Mouse (Mus musculus) intestine, embryonic 16.5 days (tissue): ENCODE data around the gene Uimc1. TPM values are rescaled to one million over a fixed set of nuclear protein-coding genes. Genes with fewer than 3 reads are reported as not detected.

ENCODE experiments used
- ATAC-seq: fragments of 200-750 bp; cut with Nextera tagmentation; 2 replicates; pipeline ENCODE4 v1.8.0; 2017; ENCODE audit warnings: moderate TSS enrichment, moderate library complexity
- H3K27ac ChIP-seq: fragments of 300-500 bp; sonication (generic); 2 replicates; pipeline ENCODE4 v1.5.1; 2014; ENCODE audit warnings: mild to moderate bottlenecking, low read length
- H3K27me3 ChIP-seq: fragments of 300-500 bp; sonication (generic); replicated peaks from 2 replicates; pipeline ENCODE4 v1.6.1; 2014; ENCODE audit warnings: low read length, control low read depth, mixed read lengths; ENCODE audit not compliant: control insufficient read depth, insufficient read depth
- H3K36me3 ChIP-seq: fragments of 300-500 bp; sonication (generic); 2 replicates; pipeline ENCODE4 v1.6.1; 2014; ENCODE audit warnings: low read length, control low read depth; ENCODE audit not compliant: control insufficient read depth, insufficient read depth
- H3K4me1 ChIP-seq: fragments of 300-500 bp; sonication (generic); 2 replicates; pipeline ENCODE4 v1.6.1; 2014; ENCODE audit warnings: low read length, control low read depth, mixed read lengths; ENCODE audit not compliant: control insufficient read depth, insufficient read depth
- H3K4me2 ChIP-seq: fragments of 300-500 bp; sonication (generic); 2 replicates; pipeline ENCODE4 v1.6.1; 2014; ENCODE audit warnings: low read depth, low read length, control low read depth
- H3K4me3 ChIP-seq: fragments of 300-500 bp; sonication (generic); 2 replicates; pipeline ENCODE4 v1.5.1; 2014; ENCODE audit warnings: mild to moderate bottlenecking, low read length
- H3K9ac ChIP-seq: fragments of 300-500 bp; sonication (generic); 2 replicates; pipeline ENCODE4 v1.6.1; 2014; ENCODE audit warnings: low read depth, low read length
- H3K9me3 ChIP-seq: fragments of 300-500 bp; sonication (generic); 2 replicates; pipeline ENCODE4 v1.6.1; 2016; ENCODE audit warnings: low read length, control low read depth; ENCODE audit not compliant: control insufficient read depth
- WGBS: fragments of 180-500 bp; shearing (Covaris S2); extraction: QIAGEN DNeasy Blood & Tissue Kit; methylation state at CpG from one replicate; pipeline ENCODE4 v1.1.7; 2014; 5-methylcytosine and 5-hydroxymethylcytosine counted together
- polyA plus RNA-seq: library from polyadenylated mRNA; unstranded; fragments of >200 nt; fragmentation: Nextera tagmentation; extraction: Ambion mirVana; gene quantifications from 2 replicates; pipeline ENCODE4 v1.2.1, GENCODE M21; 2015

Gene Uimc1
- polyA plus RNA-seq, 1 experiment from 2014 or later = 20.8 TPM

DNA sequence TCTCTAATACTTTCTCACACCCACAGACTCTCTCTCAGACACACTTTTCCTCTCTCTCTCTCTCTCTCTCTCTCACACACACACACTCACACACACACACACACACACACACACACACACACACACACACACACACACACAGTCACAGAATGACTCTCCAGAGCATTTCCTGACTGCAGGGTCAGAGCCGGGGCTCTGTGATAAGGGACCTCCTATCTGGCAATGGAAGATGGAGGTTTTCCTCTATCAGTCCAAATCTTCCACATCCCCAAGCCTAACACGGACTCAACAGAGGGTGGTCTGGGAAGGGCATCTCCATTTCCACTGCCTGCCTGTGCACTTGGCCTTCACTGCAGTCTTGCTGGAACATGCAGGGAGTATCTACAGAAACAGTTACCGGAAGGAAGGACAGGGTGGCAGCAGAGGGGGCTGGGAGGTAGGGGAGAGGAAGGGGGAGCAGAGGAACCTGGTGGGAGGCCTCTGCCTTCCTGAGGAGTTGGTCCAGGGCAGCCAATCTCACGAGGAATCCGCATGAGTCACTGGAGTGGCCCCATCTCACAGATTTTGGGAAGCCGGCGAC is 111.8 kb downstream of the Uimc1 start:
- no peaks in the 10 kb centered on the region; the same call in 1 of the 2 replicates for H3K27me3 ChIP-seq
- 42% methylated on average over 7 of the region's 7 CpGs for WGBS
- H3K9ac ChIP-seq = no peak overlapping the region
- H3K4me3 ChIP-seq = no peak overlapping the region
- no peak overlapping the region for H3K27ac ChIP-seq
- H3K36me3 ChIP-seq = no peaks in the 10 kb centered on the region
- H3K9me3 ChIP-seq = no peaks in the 10 kb centered on the region
- H3K4me1 ChIP-seq = no peaks in the 10 kb centered on the region
- H3K4me2 ChIP-seq = no peak overlapping the region
- no peak for ATAC-seq

DNA sequence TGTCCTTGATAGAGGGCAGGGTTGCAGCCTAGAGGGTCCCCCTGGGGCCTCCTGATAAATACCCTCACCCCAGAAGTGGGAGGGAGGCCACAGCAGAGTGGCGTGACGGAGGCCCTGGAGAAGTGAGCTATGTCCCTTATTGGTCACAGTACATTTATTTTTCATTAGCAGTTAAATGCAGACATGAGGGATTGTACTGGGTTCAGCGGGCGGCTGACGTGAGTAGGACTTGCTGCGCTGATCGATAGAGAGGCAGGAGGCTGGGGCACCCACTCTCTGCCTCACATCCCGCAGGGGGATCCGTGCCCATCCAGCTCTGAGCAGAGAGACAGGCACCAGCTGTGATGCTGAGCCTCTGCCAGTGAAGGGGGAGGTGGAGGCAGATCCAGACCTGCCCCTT is 112.7 kb downstream of the Uimc1 start:
- Histone ChIP-seq H3K9ac (no peak overlapping the region), H3K9me3 (no peaks in the 10 kb centered on the region), H3K27ac (no peak overlapping the region), H3K36me3 (no peaks in the 10 kb centered on the region), H3K4me2 (no peak overlapping the region), H3K27me3 (no peaks in the 10 kb centered on the region; the same call in 1 of the 2 replicates), H3K4me3 (no peak overlapping the region), H3K4me1 (no peaks in the 10 kb centered on the region)
- no peak for ATAC-seq
- 78% methylated on average over 9 of the region's 9 CpGs for WGBS

DNA sequence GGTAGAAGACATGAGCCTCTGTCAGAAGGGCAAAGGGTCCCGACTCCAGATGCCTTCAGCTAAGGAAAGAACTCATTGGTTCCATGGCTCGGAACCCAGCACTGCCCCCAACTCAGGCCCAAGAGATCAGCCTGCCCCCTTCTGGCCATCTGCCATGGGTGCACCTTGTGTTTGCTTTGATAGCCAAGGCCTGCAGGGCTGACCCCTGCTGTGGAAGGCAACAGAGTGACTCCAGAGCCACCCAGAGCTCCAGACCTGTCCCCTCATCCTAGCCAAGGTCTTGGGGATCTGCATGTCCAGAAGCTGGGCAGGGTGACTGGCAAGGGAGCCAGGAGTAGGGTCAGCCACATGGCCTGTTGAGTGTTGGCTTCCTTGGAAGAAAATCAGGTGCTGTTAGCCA is 116.5 kb downstream of the Uimc1 start:
- H3K27ac ChIP-seq = no peak overlapping the region
- H3K4me1 ChIP-seq = no peaks in the 10 kb centered on the region
- no peaks in the 10 kb centered on the region for H3K36me3 ChIP-seq
- H3K9ac ChIP-seq = no peak overlapping the region
- H3K27me3 ChIP-seq = no peaks in the 10 kb centered on the region; the same call in 1 of the 2 replicates
- no peak overlapping the region for H3K4me3 ChIP-seq
- H3K4me2 ChIP-seq = no peak overlapping the region
- WGBS = 61% methylated on average over 2 of the region's 2 CpGs
- no peaks in the 10 kb centered on the region for H3K9me3 ChIP-seq
- no peak for ATAC-seq

DNA sequence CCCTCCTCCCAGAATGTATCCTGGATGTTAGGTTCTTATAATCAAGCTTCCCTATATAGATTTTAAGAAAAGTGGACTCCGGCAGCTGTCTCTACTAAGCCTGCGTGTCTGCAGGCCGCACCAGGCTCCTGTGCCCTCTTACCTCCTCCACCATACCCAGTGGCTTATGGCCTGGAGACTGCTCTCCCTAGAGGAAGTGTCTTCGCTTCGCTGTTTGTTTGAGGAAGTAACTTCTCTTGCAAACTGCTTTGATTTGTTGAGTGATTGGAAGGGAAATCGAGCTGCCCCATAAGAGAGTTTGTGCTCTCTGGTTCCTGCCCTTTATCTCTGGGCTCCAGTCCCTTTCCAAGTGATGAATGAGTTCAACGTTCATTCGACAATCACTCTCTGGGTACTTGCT is 117.1 kb downstream of the Uimc1 start:
- H3K4me3 ChIP-seq = no peak overlapping the region

DNA sequence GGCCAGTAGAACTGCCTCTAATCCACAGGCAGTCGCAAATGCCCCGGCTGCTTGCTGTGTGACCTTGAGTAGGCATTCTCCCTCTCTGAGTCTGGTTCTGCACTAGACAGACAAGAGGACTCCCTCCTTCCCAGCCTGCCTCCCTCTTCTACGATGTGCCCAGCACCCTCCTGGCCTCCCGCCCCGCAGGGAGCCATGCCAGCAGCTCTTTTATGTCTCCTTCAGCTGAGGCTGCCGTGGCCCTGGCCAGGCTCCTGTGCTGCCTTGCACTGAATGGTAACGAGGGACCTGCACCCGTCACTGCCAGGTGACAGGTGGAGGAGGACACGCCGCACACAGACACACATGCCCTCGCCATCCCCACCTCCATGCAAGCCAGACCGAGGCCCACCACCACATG is 119.1 kb downstream of the Uimc1 start:
- Histone ChIP-seq H3K4me3 (no peak overlapping the region), H3K36me3 (no peaks in the 10 kb centered on the region), H3K9ac (no peak overlapping the region), H3K4me2 (no peak overlapping the region), H3K4me1 (no peaks in the 10 kb centered on the region), H3K27me3 (no peaks in the 10 kb centered on the region; the same call in 1 of the 2 replicates), H3K27ac (no peak overlapping the region), H3K9me3 (no peaks in the 10 kb centered on the region)
- ATAC-seq = no peak
- WGBS = 73% methylated on average over 12 of the region's 12 CpGs

More for the DNA sequence above, 117.1 kb downstream of the Uimc1 start:
- no peak for ATAC-seq
- WGBS = 69% methylated on average over 8 of the region's 8 CpGs
- no peaks in the 10 kb centered on the region; the same call in 1 of the 2 replicates for H3K27me3 ChIP-seq
- no peaks in the 10 kb centered on the region for H3K4me1 ChIP-seq
- H3K27ac ChIP-seq = no peak overlapping the region
- H3K4me2 ChIP-seq = no peak overlapping the region
- no peaks in the 10 kb centered on the region for H3K36me3 ChIP-seq
- no peaks in the 10 kb centered on the region for H3K9me3 ChIP-seq
- H3K9ac ChIP-seq = no peak overlapping the region

DNA sequence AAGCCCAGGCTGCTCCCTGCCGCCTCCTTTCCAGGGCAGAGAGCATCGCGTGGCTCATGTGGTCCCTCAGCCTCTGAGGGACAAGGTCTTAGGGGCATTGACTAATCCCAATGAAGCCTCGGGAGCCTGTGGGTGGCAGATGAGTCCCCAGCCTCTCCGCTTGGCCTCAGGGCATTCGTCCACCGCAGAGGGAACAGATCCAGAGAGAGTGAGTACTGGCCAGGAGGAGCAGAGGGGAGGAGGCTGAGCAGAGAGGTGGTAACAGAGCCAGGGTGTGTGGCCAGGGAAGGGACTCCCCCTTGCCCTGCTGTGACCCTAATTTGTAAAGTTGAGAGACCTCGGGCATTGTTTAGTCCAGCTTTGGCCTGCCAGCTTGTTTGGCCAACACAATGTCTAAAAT is 121.3 kb downstream of the Uimc1 start:
- no peaks in the 10 kb centered on the region for H3K4me1 ChIP-seq
- 51% methylated on average over 8 of the region's 8 CpGs for WGBS
- ATAC-seq = no peak

More for the DNA sequence above, 121.3 kb downstream of the Uimc1 start:
- H3K36me3 ChIP-seq = no peaks in the 10 kb centered on the region
- no peaks in the 10 kb centered on the region for H3K9me3 ChIP-seq
- no peak overlapping the region for H3K4me2 ChIP-seq
- no peak overlapping the region for H3K9ac ChIP-seq
- no peak overlapping the region for H3K4me3 ChIP-seq
- no peak overlapping the region for H3K27ac ChIP-seq
- H3K27me3 ChIP-seq = no peaks in the 10 kb centered on the region

Other genes starting within 250 kb of the Uimc1 start
- 1.4 and 2.4 TPM in 2 replicates for gene Unc5a, start 150.9 kb downstream of the Uimc1 start, polyA plus RNA-seq
- gene Hk3, start 78.9 kb downstream of the Uimc1 start, polyA plus RNA-seq = 1.5 and 1.6 TPM in 2 replicates
- 11.2 and 12.5 TPM in 2 replicates for gene Zfp346, start 5.0 kb upstream of the Uimc1 start, polyA plus RNA-seq
- gene Gm17617, start 33.2 kb upstream of the Uimc1 start, polyA plus RNA-seq = not detected in 2 replicates
- 11.7 and 12.4 TPM in 2 replicates for gene Fgfr4, start 52.3 kb upstream of the Uimc1 start, polyA plus RNA-seq
- 33.1 and 37.1 TPM in 2 replicates for gene Nsd1, start 109.5 kb upstream of the Uimc1 start, polyA plus RNA-seq
- 664 and 676 TPM in 2 replicates for gene Prelid1, start 220.2 kb upstream of the Uimc1 start, polyA plus RNA-seq
- gene Rab24, start 221.6 kb upstream of the Uimc1 start, polyA plus RNA-seq = 91.7 and 106 TPM in 2 replicates
- 20.8 and 24.9 TPM in 2 replicates for gene Mxd3, start 229.5 kb upstream of the Uimc1 start, polyA plus RNA-seq